9 mouse cellular contexts compared by ENCODE assay signal in the genomic region with DNA sequence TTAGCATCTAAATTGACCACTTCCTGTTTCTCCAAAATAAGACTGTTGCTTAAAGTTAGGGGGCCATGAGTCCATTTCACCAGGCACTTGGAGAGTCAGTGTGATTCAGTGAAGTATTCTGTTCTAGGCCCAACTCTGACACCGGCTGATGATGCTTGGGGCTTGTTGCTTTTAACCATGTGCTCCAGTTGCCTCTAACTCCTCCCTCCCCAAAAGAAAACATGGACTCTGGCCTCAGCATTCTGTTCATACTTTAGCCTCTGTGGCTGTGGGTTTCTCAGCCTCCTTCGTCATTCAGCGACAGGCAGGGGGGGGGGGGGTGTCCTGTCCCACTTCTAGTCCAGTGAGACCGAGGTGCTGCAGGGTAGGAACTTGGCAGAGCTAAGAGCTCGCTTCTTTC.
DNase-seq lines count a peak whose midpoint lies in the region; ATAC-seq and TF ChIP-seq lines count a peak whose summit lies in the region.
"Had no signal": no experiment of that assay in that cellular context is flagged by ENCODE, and none has a peak within 500 bp of the region (broad histone marks: within the 10 kb centered on the region; RNA-seq: fewer than 3 reads in every experiment).

No protein-coding gene starts in this region.

- H3K36me3 ChIP-seq in liver, adult 2 months (ENCODE audit: control insufficient read depth, insufficient read depth, low read length): no peaks in the 10 kb centered on the region
- no peaks in the 10 kb centered on the region for H3K36me3 ChIP-seq in hindbrain, embryonic 12.5 days
- no peaks in the 10 kb centered on the region for H3K36me3 ChIP-seq in limb, embryonic 11.5 days (ENCODE audit: control insufficient read depth, insufficient read depth, low read length)
- no peaks in the 10 kb centered on the region for H3K36me3 ChIP-seq in neural tube, embryonic 15.5 days
- H3K36me3 ChIP-seq: G1E had no signal

- no peaks in the 10 kb centered on the region for H3K27me3 ChIP-seq in liver, adult 2 months (ENCODE audit: control insufficient read depth, insufficient read depth, low read length)
- H3K27me3 ChIP-seq in hindbrain, embryonic 12.5 days: no peaks in the 10 kb centered on the region
- H3K27me3 ChIP-seq in limb, embryonic 11.5 days (ENCODE audit: control insufficient read depth, insufficient read depth, low read length): no peaks in the 10 kb centered on the region
- H3K27me3 ChIP-seq in neural tube, embryonic 15.5 days (replicated peaks): no peaks in the 10 kb centered on the region

- H3K4me3 ChIP-seq in liver, adult 2 months (ENCODE audit: insufficient read depth, low read depth, low read length): no peak overlapping the region
- peak overlapping the region; percentile 21; the same call in 1 of the 2 replicates for H3K4me3 ChIP-seq in hindbrain, embryonic 12.5 days
- no peak overlapping the region for H3K4me3 ChIP-seq in limb, embryonic 11.5 days (ENCODE audit: low read depth, low read length)
- peak overlapping the region; percentile 35 for H3K4me3 ChIP-seq in neural tube, embryonic 15.5 days (replicated peaks)

- 32% methylated on average over 5 of the region's 5 CpGs for WGBS in liver, adult 2 months
- 75% methylated on average over 5 of the region's 5 CpGs for WGBS in hindbrain, embryonic 12.5 days
- 75% methylated on average over 5 of the region's 5 CpGs for WGBS in limb, embryonic 11.5 days
- WGBS in neural tube, embryonic 15.5 days: 72% methylated on average over 5 of the region's 5 CpGs

- ATAC-seq in hindbrain, embryonic 12.5 days (ENCODE audit: low FRiP score): peak; percentile 48; the same call in 1 of the 2 replicates
- ATAC-seq in limb, embryonic 11.5 days (ENCODE audit: insufficient number of reproducible peaks, low FRiP score, low TSS enrichment, low read depth): no peak
- ATAC-seq in neural tube, embryonic 15.5 days (ENCODE audit: low FRiP score): peak; percentile 17; the same call in 1 of the 2 replicates

- no peaks in the 10 kb centered on the region for H3K79me2 ChIP-seq in liver, adult 2 months (ENCODE audit: control insufficient read depth, insufficient read depth, low read length)

- peak; percentile 16 for DNase-seq in liver, adult 2 months (ENCODE audit: extremely low read depth, low read depth, low spot score)
- DNase-seq in liver: no peak
- DNase-seq in limb, embryonic 11.5 days (ENCODE audit: low spot score): no peak
- DNase-seq in urinary bladder, postnatal 10 days (ENCODE audit: low spot score): no peak
- DNase-seq in gastrocnemius, postnatal 4 days (ENCODE audit: low spot score in 2 of 2): no peak
- no peak for DNase-seq in natural killer cell, adult 2 months (ENCODE audit: low spot score in 2 of 2)

- TF ChIP-seq POLR2A in liver, adult 2 months (IDR thresholded peaks at IDR 0.05; ENCODE audit: extremely low read depth, insufficient read depth, low read length): no peak

- H3K4me2 ChIP-seq in hindbrain, embryonic 12.5 days (replicated peaks): peak overlapping the region; percentile 53
- H3K4me2 ChIP-seq in limb, embryonic 11.5 days (ENCODE audit: low read depth, severe bottlenecking): peak overlapping the region; percentile 39; the same call in 1 of the 2 replicates
- peak overlapping the region; percentile 65 for H3K4me2 ChIP-seq in neural tube, embryonic 15.5 days

- no peak for TF ChIP-seq CTCF in liver, adult 2 months (IDR thresholded peaks at IDR 0.05; ENCODE audit: low read depth, low read length)

- no peaks in the 10 kb centered on the region for H3K4me1 ChIP-seq in liver, adult 2 months (ENCODE audit: control insufficient read depth, insufficient read depth, low read length)
- H3K4me1 ChIP-seq in hindbrain, embryonic 12.5 days: 0 out of 2 replicates have a peak, but pooled peaks cover 7% of the 10 kb centered on the region
- H3K4me1 ChIP-seq in limb, embryonic 11.5 days (ENCODE audit: control insufficient read depth, insufficient read depth, low read length): no peaks in the 10 kb centered on the region
- peaks cover 11% of the 10 kb centered on the region for H3K4me1 ChIP-seq in neural tube, embryonic 15.5 days

- H3K27ac ChIP-seq in liver, adult 2 months (replicated peaks; ENCODE audit: insufficient read depth, low read depth, low read length): no peak overlapping the region
- H3K27ac ChIP-seq in hindbrain, embryonic 12.5 days: no peak overlapping the region
- H3K27ac ChIP-seq in limb, embryonic 11.5 days (replicated peaks; ENCODE audit: low read depth, low read length): no peak overlapping the region
- no peak overlapping the region for H3K27ac ChIP-seq in neural tube, embryonic 15.5 days (replicated peaks)

- H3K9me3 ChIP-seq in hindbrain, embryonic 12.5 days (replicated peaks): no peaks in the 10 kb centered on the region
- no peaks in the 10 kb centered on the region for H3K9me3 ChIP-seq in limb, embryonic 11.5 days (ENCODE audit: control insufficient read depth, low read length)
- H3K9me3 ChIP-seq in neural tube, embryonic 15.5 days (replicated peaks): no peaks in the 10 kb centered on the region

- H3K9ac ChIP-seq in liver, adult 2 months (ENCODE audit: low read depth, low read length): no peak overlapping the region
- no peak overlapping the region; the same call in 1 of the 2 replicates for H3K9ac ChIP-seq in hindbrain, embryonic 12.5 days
- no peak overlapping the region for H3K9ac ChIP-seq in limb, embryonic 11.5 days (ENCODE audit: low read length)
- no peak overlapping the region; the same call in 1 of the 2 replicates for H3K9ac ChIP-seq in neural tube, embryonic 15.5 days (replicated peaks)

Comparison
In these comparisons a context has a peak if more than half of its experiments do, and no peak if none do; other contexts are left out.
1. H3K4me3 ChIP-seq: peak in hindbrain, embryonic 12.5 days (single experiment) and neural tube, embryonic 15.5 days (single experiment); none in liver, adult 2 months (single experiment) and limb, embryonic 11.5 days (single experiment).
2. Peak in every context shown above with its lines, with median percentiles within 50 percentile points of each other: H3K4me2 ChIP-seq.